Mouse (Mus musculus) Patski (cell line): ENCODE results near the gene 1700001O22Rik. TPM values are rescaled to one million over a fixed set of nuclear protein-coding genes. Genes with fewer than 3 reads are reported as not detected.
A peak's percentile ranks its signal among the peaks of the same experiment; 100 is the strongest.

Experiments used
- ATAC-seq: fragments of 100-300 bp; one replicate; pipeline ENCODE4 v1.8.0; 2021
- CTCF ChIA-PET: fragments of 350-600 bp; sonication (Branson Sonifier 250); formaldehyde crosslinking; loops from one replicate; lab custom pipeline; 2022; ENCODE audit warnings: inconsistent platforms; lab: Charles Lee
- POLR2A ChIA-PET: fragments of 350-600 bp; sonication (Branson Sonifier 250); formaldehyde crosslinking; loops from one replicate; lab custom pipeline; 2022; ENCODE audit warnings: antibody characterized with exemption, inconsistent platforms; lab: Charles Lee
- DNase-seq: peaks from one replicate; pipeline ENCODE4 v3.0.0-alpha.2; 2011; ENCODE audit warnings: low read depth, low spot score
- H3K27me3 ChIP-seq: fragments of 371-371 bp; one replicate; pipeline ENCODE4 v1.5.1; 2021
- CTCF ChIP-seq: fragments of 100-300 bp; IDR thresholded peaks from one replicate; pipeline ENCODE4 v1.5.1; 2021
- in situ Hi-C: fragments of 300-500 bp; cut with MboI; formaldehyde crosslinking; loops from 3 replicates; pipeline ENCODE4 v1.11.1; 2018; ENCODE audit warnings: low pct_unique_long_range_greater_than_20kb, mixed read lengths
- polyA plus RNA-seq: library from polyadenylated mRNA; unstranded; gene quantifications from one replicate; pipeline ENCODE4 v1.2.3, GENCODE M21; 2021

1700001O22Rik gene
- polyA plus RNA-seq, 1 experiment from 2014 or later, result 9.9 TPM

DNA sequence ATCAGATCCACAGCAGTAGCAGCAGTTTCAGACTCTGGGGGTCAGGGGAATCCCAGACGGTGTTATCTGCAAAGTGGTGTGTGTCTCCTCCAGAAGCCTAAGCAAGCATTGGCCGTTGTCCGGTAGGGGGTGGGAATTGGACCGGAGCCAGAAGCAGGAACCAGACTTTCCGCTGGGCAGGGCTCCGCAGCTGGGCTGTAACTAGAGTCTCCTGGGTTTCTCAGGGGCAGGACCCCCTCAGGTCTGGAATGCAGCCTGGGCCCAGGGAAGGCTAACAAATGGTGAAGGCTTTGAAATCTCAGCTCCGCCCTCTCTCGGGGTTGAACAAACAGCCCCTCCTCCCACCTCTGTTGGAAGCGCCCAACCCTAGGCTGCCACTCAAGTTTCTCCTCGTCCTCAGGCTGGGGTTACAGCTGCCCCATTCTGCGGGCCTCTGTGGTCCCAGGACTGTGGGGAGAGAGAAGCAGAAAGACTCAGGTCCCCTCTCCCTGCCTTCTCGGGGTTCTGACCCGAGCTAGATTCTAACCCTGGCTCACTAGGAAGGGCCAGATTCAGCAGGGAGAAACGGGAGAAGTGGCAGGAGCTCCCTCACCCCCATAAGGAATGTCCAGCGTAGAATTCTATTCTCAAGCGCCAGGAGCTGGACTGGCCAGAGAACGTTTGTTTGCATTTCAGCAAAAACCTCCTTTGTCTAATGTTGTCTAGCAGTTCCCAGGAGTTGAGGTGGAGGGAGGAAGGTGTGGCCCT, 44.9 kb downstream of the 1700001O22Rik start:
- ATAC-seq, result peak; percentile 75
- in situ Hi-C loops, result loop anchor here (5.0 kb wide), 1 partner anchor 36 kb away; no protein-coding TSS in a partner anchor
- H3K27me3 ChIP-seq, result no peaks in the 10 kb centered on the region
- DNase-seq, result peak; percentile 98
- no peak for TF ChIP-seq CTCF
- ChIA-PET POLR2A (interaction anchor here (0.5 to 6.5 kb wide), 10 partner anchors 14 to 315 kb away, joined by 3 to 77 read pairs (median 4); no protein-coding TSS in a partner anchor), CTCF (interaction anchor here (0.7 to 2.6 kb wide), 8 partner anchors 9 to 318 kb away, joined by 3 to 11 read pairs (median 4); no protein-coding TSS in a partner anchor)

- no peak for TF ChIP-seq CTCF
- ChIA-PET CTCF (interaction anchor here (1.8 to 2.8 kb wide), 4 partner anchors 12 to 315 kb away, joined by 6 to 13 read pairs (median 9); no protein-coding TSS in a partner anchor), POLR2A (interaction anchor here (0.5 to 6.5 kb wide), 4 partner anchors 37 to 147 kb away, joined by 3 to 77 read pairs (median 9); no protein-coding TSS in a partner anchor)
- ATAC-seq (no peak), DNase-seq (no peak)
- in situ Hi-C loops, result loop anchor here (5.0 kb wide), 1 partner anchor 35 kb away; no protein-coding TSS in a partner anchor
- no peaks in the 10 kb centered on the region for H3K27me3 ChIP-seq
Measured at GRCm38 (mm10) chr2:30756962-30757715, 46.3 kb downstream of the 1700001O22Rik start.

- POLR2A ChIA-PET, result interaction anchor here (0.6 to 6.5 kb wide), 5 partner anchors 12 to 63 kb away, joined by 3 to 77 read pairs (median 6); no protein-coding TSS in a partner anchor
- in situ Hi-C loops, result loop anchor here (5.0 kb wide), 1 partner anchor 34 kb away; no protein-coding TSS in a partner anchor
- no peak for ATAC-seq
Measured at GRCm38 (mm10) chr2:30755985-30756765, 47.3 kb downstream of the 1700001O22Rik start.

GRCm38 (mm10) chr2:30754831-30755230, 48.6 kb downstream of the 1700001O22Rik start:
- no peak for DNase-seq
- TF ChIP-seq CTCF, result no peak
- in situ Hi-C loops, result loop anchor here (5.0 kb wide), 1 partner anchor 33 kb away; no protein-coding TSS in a partner anchor
- H3K27me3 ChIP-seq, result no peaks in the 10 kb centered on the region
- CTCF ChIA-PET, result interaction anchor here (1.0 to 2.8 kb wide), 2 partner anchors 32 to 38 kb away, joined by 3 to 10 read pairs; no protein-coding TSS in a partner anchor
- no peak for ATAC-seq
- POLR2A ChIA-PET, result interaction anchor here (1.1 to 1.4 kb wide), 4 partner anchors 11 to 36 kb away, joined by 3 to 4 read pairs (median 3); no protein-coding TSS in a partner anchor

More at GRCm38 (mm10) chr2:30755985-30756765, 47.3 kb downstream of the 1700001O22Rik start:
- no peaks in the 10 kb centered on the region for H3K27me3 ChIP-seq
- CTCF ChIA-PET, result interaction anchor here (1.6 to 2.8 kb wide), 5 partner anchors 11 to 314 kb away, joined by 6 to 13 read pairs (median 8); no protein-coding TSS in a partner anchor
- TF ChIP-seq CTCF, result no peak
- DNase-seq, result no peak

DNA sequence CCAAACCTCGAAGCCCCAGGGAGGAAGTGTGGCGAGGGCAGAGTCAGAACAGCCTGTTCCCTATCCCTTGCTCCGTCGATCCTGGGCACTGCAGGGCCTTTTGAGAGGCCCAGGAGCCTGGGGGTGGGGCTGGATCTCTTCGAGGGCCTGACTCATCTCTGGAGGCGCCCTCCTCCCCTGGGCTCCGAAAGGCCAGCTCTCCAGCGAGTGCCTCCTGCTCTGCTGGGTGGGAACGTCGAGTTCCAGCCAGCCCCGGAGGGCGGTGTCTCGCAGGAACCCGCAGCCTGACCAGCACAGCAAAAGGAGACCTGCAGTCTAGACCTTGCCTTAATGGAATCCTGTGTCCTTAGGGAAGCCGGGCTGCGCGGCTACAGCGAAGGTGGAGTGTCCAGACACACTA, 50.2 kb downstream of the 1700001O22Rik start:
- no peaks in the 10 kb centered on the region for H3K27me3 ChIP-seq
- TF ChIP-seq CTCF, result no peak
- POLR2A ChIA-PET, result interaction anchor here (0.8 to 1.9 kb wide), 6 partner anchors 9 to 314 kb away, joined by 3 to 6 read pairs (median 4); no protein-coding TSS in a partner anchor
- ATAC-seq (peak; percentile 73), DNase-seq (peak; percentile 50)
- in situ Hi-C loops, result no loop called here
- CTCF ChIA-PET, result interaction anchor here (0.7 to 1.0 kb wide), 2 partner anchors 36 to 313 kb away, joined by 3 read pairs; no protein-coding TSS in a partner anchor

GRCm38 (mm10) chr2:30752471-30752870, 51.0 kb downstream of the 1700001O22Rik start:
- in situ Hi-C loops, result no loop called here
- ChIA-PET CTCF (no interaction called here), POLR2A (interaction anchor here (0.8 to 1.1 kb wide), 2 partner anchors 24 to 32 kb away, joined by 4 to 7 read pairs; no protein-coding TSS in a partner anchor)
- ATAC-seq (no peak), DNase-seq (no peak)
- TF ChIP-seq CTCF, result no peak
- no peaks in the 10 kb centered on the region for H3K27me3 ChIP-seq

- ATAC-seq (no peak), DNase-seq (no peak)
- CTCF ChIA-PET, result interaction anchor here (1.2 kb wide), 1 partner anchor 153 kb away, joined by 3 read pairs; no protein-coding TSS in a partner anchor
- no peak for TF ChIP-seq CTCF
- POLR2A ChIA-PET, result no interaction called here
- in situ Hi-C loops, result no loop called here
- no peaks in the 10 kb centered on the region for H3K27me3 ChIP-seq
Measured at GRCm38 (mm10) chr2:30750025-30750424, 53.4 kb downstream of the 1700001O22Rik start.

DNA sequence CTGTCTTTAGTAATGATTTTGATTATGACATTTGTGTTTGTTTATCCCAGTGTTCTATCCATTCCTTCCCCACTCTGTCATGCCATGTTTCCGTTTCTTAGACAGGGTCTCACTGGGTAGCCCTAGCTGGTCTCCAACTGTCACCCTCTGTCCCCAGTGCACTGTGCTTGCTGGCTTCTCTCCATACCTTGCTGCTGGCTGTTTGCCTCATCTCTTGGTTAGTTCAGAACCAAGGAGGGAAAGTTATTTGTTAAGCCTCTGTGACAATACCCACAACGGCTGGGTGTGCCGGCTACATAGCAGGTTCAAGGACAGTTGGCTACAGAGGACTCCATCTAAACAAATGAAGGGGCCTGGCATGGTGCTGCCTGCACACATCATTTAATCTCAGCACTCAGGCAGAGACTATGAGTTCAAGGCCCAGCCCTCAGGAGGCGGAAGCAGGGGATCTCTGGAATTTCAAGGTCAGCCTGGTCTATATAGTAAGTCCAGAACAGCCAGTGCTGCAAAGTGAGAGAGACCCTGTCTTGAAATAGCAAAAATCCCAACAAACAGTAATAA, 55.8 kb downstream of the 1700001O22Rik start:
- in situ Hi-C loops, result no loop called here
- TF ChIP-seq CTCF, result no peak
- ChIA-PET POLR2A (no interaction called here), CTCF (no interaction called here)
- DNase-seq, result no peak
- no peaks in the 10 kb centered on the region for H3K27me3 ChIP-seq
- ATAC-seq, result no peak

Other genes with a start within 250 kb of the 1700001O22Rik start
- gene Cstad, start 208.6 kb downstream of the 1700001O22Rik start, polyA plus RNA-seq, result 2.3 TPM
- gene Ntmt1, start 4.2 kb upstream of the 1700001O22Rik start, polyA plus RNA-seq, result 52.7 TPM
- 36.8 TPM for gene Asb6, start 26.7 kb upstream of the 1700001O22Rik start, polyA plus RNA-seq
- gene Prrx2, start 31.3 kb upstream of the 1700001O22Rik start, polyA plus RNA-seq, result 7.1 TPM
- gene Ptges, start 126.2 kb upstream of the 1700001O22Rik start, polyA plus RNA-seq, result 0.44 TPM
- 65.8 TPM for gene Tor1b, start 149.3 kb upstream of the 1700001O22Rik start, polyA plus RNA-seq
- 53.1 TPM for gene Tor1a, start 164.3 kb upstream of the 1700001O22Rik start, polyA plus RNA-seq
- gene BC005624, start 178.5 kb upstream of the 1700001O22Rik start, polyA plus RNA-seq, result 49.6 TPM
- gene Usp20, start 178.6 kb upstream of the 1700001O22Rik start, polyA plus RNA-seq, result 61.0 TPM